Mouse (Mus musculus): ENCODE data around the gene Npsr1.

DNA sequence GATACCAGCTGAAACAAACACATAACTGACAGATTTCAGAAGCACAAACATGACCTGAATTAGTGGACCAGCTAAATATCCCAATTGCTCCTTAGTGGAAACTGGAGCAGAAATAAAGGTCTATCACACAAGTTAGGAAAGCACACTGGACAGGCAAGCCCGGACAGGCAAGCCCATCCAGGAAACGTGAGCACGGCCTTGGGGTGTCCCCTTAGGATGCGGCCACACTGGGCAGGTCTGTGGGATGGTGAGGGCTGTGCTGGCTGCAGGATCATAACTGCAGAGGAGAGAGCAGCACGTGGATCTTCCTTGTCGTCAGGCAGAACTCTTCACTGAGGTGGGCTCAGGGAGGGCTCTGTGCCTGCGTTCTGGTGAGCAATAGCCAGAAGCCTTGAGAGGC is at the start of gene Npsr1:
- TF ChIP-seq CTCF (IDR thresholded peaks at IDR 0.05) = no peak
- no peak for TF ChIP-seq EP300 (IDR thresholded peaks at IDR 0.05)

Measured in lung, postnatal 0 days (tissue).